Mouse (Mus musculus): ENCODE results near the gene Dpp4. TPM values are rescaled to one million over a fixed set of nuclear protein-coding genes. Genes with fewer than 3 reads are reported as not detected.

Gene Dpp4
- 122 and 132 TPM in 2 replicates for total RNA-seq (2014; rRNA removed)
- polyA plus RNA-seq (2012; rRNA removed), result 27.5 and 31.0 TPM in 2 replicates

GRCm38 (mm10) chr2:62412081-62412821 lies at the start of gene Dpp4:
Dpp4 (minus strand) TSS chr2:62412231.
- TF ChIP-seq POLR2A (IDR thresholded peaks at IDR 0.05; ENCODE audit: extremely low read depth, insufficient read depth, low read length), result no peak
- no peak for TF ChIP-seq CTCF (IDR thresholded peaks at IDR 0.05; ENCODE audit: low read depth, low read length)
- DNase-seq (ENCODE audit: extremely low read depth, low read depth, low spot score), result no peak
- H3K9ac ChIP-seq (ENCODE audit: low read depth, low read length), result peak within 1 kb of the TSS; percentile 85
- H3K27ac ChIP-seq (replicated peaks; ENCODE audit: insufficient read depth, low read depth, low read length), result peak within 1 kb of the TSS; percentile 85
- peak within 1 kb of the TSS; percentile 66 for H3K4me3 ChIP-seq (ENCODE audit: insufficient read depth, low read depth, low read length)
- H3K36me3 ChIP-seq (ENCODE audit: control insufficient read depth, insufficient read depth, low read length), result peaks cover 6% of the 10 kb centered on the region
- H3K79me2 ChIP-seq (ENCODE audit: control insufficient read depth, insufficient read depth, low read length), result peaks cover 6% of the 10 kb centered on the region; the same call in 1 of the 2 replicates
- no peaks in the 10 kb centered on the region for H3K27me3 ChIP-seq (ENCODE audit: control insufficient read depth, insufficient read depth, low read length)
- H3K4me1 ChIP-seq (ENCODE audit: control insufficient read depth, insufficient read depth, low read length), result 0 out of 2 replicates have a peak, but pooled peaks cover 3% of the 10 kb centered on the region
- 50% methylated on average over 13 of the region's 13 CpGs for WGBS

GRCm38 (mm10) chr2:62460815-62461450 lies 48.9 kb upstream of the Dpp4 start:
- H3K27me3 ChIP-seq (ENCODE audit: control insufficient read depth, insufficient read depth, low read length), result no peaks in the 10 kb centered on the region
- H3K9ac ChIP-seq (ENCODE audit: low read depth, low read length), result no peak overlapping the region
- H3K4me1 ChIP-seq (ENCODE audit: control insufficient read depth, insufficient read depth, low read length), result no peaks in the 10 kb centered on the region
- no peak overlapping the region for H3K27ac ChIP-seq (replicated peaks; ENCODE audit: insufficient read depth, low read depth, low read length)
- 81% methylated on average over 12 of the region's 12 CpGs for WGBS
- DNase-seq (ENCODE audit: extremely low read depth, low read depth, low spot score), result no peak
- H3K36me3 ChIP-seq (ENCODE audit: control insufficient read depth, insufficient read depth, low read length), result no peaks in the 10 kb centered on the region
- H3K79me2 ChIP-seq (ENCODE audit: control insufficient read depth, insufficient read depth, low read length), result no peaks in the 10 kb centered on the region
- TF ChIP-seq CTCF (IDR thresholded peaks at IDR 0.05; ENCODE audit: low read depth, low read length) (no peak), POLR2A (IDR thresholded peaks at IDR 0.05; ENCODE audit: extremely low read depth, insufficient read depth, low read length) (no peak)
- H3K4me3 ChIP-seq (ENCODE audit: insufficient read depth, low read depth, low read length), result no peak overlapping the region

GRCm38 (mm10) chr2:62460231-62460710 lies 48.2 kb upstream of the Dpp4 start:
- Histone ChIP-seq H3K36me3 (ENCODE audit: control insufficient read depth, insufficient read depth, low read length) (no peaks in the 10 kb centered on the region), H3K4me1 (ENCODE audit: control insufficient read depth, insufficient read depth, low read length) (peaks cover 1% of the 10 kb centered on the region; the same call in 1 of the 2 replicates), H3K9ac (ENCODE audit: low read depth, low read length) (no peak overlapping the region), H3K4me3 (ENCODE audit: insufficient read depth, low read depth, low read length) (no peak overlapping the region), H3K79me2 (ENCODE audit: control insufficient read depth, insufficient read depth, low read length) (no peaks in the 10 kb centered on the region), H3K27me3 (ENCODE audit: control insufficient read depth, insufficient read depth, low read length) (no peaks in the 10 kb centered on the region), H3K27ac (replicated peaks; ENCODE audit: insufficient read depth, low read depth, low read length) (no peak overlapping the region)
- peak; percentile 19 for DNase-seq (ENCODE audit: extremely low read depth, low read depth, low spot score)
- no peak for TF ChIP-seq POLR2A (IDR thresholded peaks at IDR 0.05; ENCODE audit: extremely low read depth, insufficient read depth, low read length)
- TF ChIP-seq CTCF (IDR thresholded peaks at IDR 0.05; ENCODE audit: low read depth, low read length), result no peak
- 67% methylated on average over 7 of the region's 7 CpGs for WGBS

GRCm38 (mm10) chr2:62459241-62460174 lies 47.5 kb upstream of the Dpp4 start:
- no peak for DNase-seq (ENCODE audit: extremely low read depth, low read depth, low spot score)
- no peak overlapping the region for H3K9ac ChIP-seq (ENCODE audit: low read depth, low read length)
- H3K4me1 ChIP-seq (ENCODE audit: control insufficient read depth, insufficient read depth, low read length), result peaks cover 2% of the 10 kb centered on the region; the same call in 1 of the 2 replicates
- no peak overlapping the region for H3K27ac ChIP-seq (replicated peaks; ENCODE audit: insufficient read depth, low read depth, low read length)
- H3K4me3 ChIP-seq (ENCODE audit: insufficient read depth, low read depth, low read length), result no peak overlapping the region
- no peaks in the 10 kb centered on the region for H3K27me3 ChIP-seq (ENCODE audit: control insufficient read depth, insufficient read depth, low read length)
- H3K79me2 ChIP-seq (ENCODE audit: control insufficient read depth, insufficient read depth, low read length), result no peaks in the 10 kb centered on the region
- H3K36me3 ChIP-seq (ENCODE audit: control insufficient read depth, insufficient read depth, low read length), result no peaks in the 10 kb centered on the region
- TF ChIP-seq CTCF (IDR thresholded peaks at IDR 0.05; ENCODE audit: low read depth, low read length) (no peak), POLR2A (IDR thresholded peaks at IDR 0.05; ENCODE audit: extremely low read depth, insufficient read depth, low read length) (no peak)
- 60% methylated on average over 18 of the region's 18 CpGs for WGBS

- Histone ChIP-seq H3K4me3 (ENCODE audit: insufficient read depth, low read depth, low read length) (no peak overlapping the region), H3K4me1 (ENCODE audit: control insufficient read depth, insufficient read depth, low read length) (peaks cover 2% of the 10 kb centered on the region; the same call in 1 of the 2 replicates), H3K36me3 (ENCODE audit: control insufficient read depth, insufficient read depth, low read length) (no peaks in the 10 kb centered on the region), H3K9ac (ENCODE audit: low read depth, low read length) (no peak overlapping the region), H3K27ac (replicated peaks; ENCODE audit: insufficient read depth, low read depth, low read length) (no peak overlapping the region), H3K27me3 (ENCODE audit: control insufficient read depth, insufficient read depth, low read length) (no peaks in the 10 kb centered on the region), H3K79me2 (ENCODE audit: control insufficient read depth, insufficient read depth, low read length) (no peaks in the 10 kb centered on the region)
- WGBS, result 35% methylated on average over 9 of the region's 9 CpGs
- TF ChIP-seq POLR2A (IDR thresholded peaks at IDR 0.05; ENCODE audit: extremely low read depth, insufficient read depth, low read length) (no peak), CTCF (IDR thresholded peaks at IDR 0.05; ENCODE audit: low read depth, low read length) (peak; percentile 47)
- DNase-seq (ENCODE audit: extremely low read depth, low read depth, low spot score), result peak; percentile 28
Observed at GRCm38 (mm10) chr2:62458070-62458469, 46.0 kb upstream of the Dpp4 start.

All from liver, adult 2 months (tissue).